Mouse (Mus musculus) lung, embryonic 16.5 days (tissue): ENCODE measurements at regions not wholly inside any gene's neighbourhood (a gene's known extent, or its start where the extent isn't known, plus 50 kb on each side); places are given as distances from the start of the nearest gene placed in this dataset.

Experiments
- ATAC-seq: fragments of 200-750 bp; cut with Nextera tagmentation; 2 replicates; pipeline ENCODE4 v1.8.0; 2017; ENCODE audit warnings: low read depth, mild to moderate bottlenecking, moderate library complexity
- H3K27ac ChIP-seq: fragments of 300-500 bp; sonication (generic); 2 replicates; pipeline ENCODE4 v1.5.1; 2014; ENCODE audit warnings: mild to moderate bottlenecking, control low read depth, low read length
- H3K27me3 ChIP-seq: fragments of 300-500 bp; sonication (generic); 2 replicates; pipeline ENCODE4 v1.6.1; 2014; ENCODE audit warnings: low read depth, low read length, mixed read lengths; ENCODE audit not compliant: control insufficient read depth, insufficient read depth
- H3K36me3 ChIP-seq: fragments of 300-500 bp; sonication (generic); 2 replicates; pipeline ENCODE4 v1.6.1; 2014; ENCODE audit warnings: low read length; ENCODE audit not compliant: control insufficient read depth, insufficient read depth
- H3K4me1 ChIP-seq: fragments of 300-500 bp; sonication (generic); replicated peaks from 2 replicates; pipeline ENCODE4 v1.6.1; 2014; ENCODE audit warnings: low read length, mixed read lengths; ENCODE audit not compliant: control insufficient read depth, insufficient read depth
- H3K4me2 ChIP-seq: fragments of 300-500 bp; sonication (generic); 2 replicates; pipeline ENCODE4 v1.6.1; 2014; ENCODE audit warnings: low read depth, low read length, control low read depth
- H3K4me3 ChIP-seq: fragments of 300-500 bp; sonication (generic); 2 replicates; pipeline ENCODE4 v1.5.1; 2014; ENCODE audit warnings: mild to moderate bottlenecking, low read length, control low read depth
- H3K9ac ChIP-seq: fragments of 300-500 bp; sonication (generic); 2 replicates; pipeline ENCODE4 v1.6.1; 2014; ENCODE audit warnings: low read length, control low read depth
- H3K9me3 ChIP-seq: fragments of 300-500 bp; sonication (generic); 2 replicates; pipeline ENCODE4 v1.6.1; 2016; ENCODE audit warnings: low read length; ENCODE audit not compliant: control insufficient read depth
- WGBS: fragments of 180-500 bp; shearing (Covaris S2); extraction: QIAGEN DNeasy Blood & Tissue Kit; methylation state at CpG from one replicate; pipeline ENCODE4 v1.1.7; 2014; 5-methylcytosine and 5-hydroxymethylcytosine counted together

DNA sequence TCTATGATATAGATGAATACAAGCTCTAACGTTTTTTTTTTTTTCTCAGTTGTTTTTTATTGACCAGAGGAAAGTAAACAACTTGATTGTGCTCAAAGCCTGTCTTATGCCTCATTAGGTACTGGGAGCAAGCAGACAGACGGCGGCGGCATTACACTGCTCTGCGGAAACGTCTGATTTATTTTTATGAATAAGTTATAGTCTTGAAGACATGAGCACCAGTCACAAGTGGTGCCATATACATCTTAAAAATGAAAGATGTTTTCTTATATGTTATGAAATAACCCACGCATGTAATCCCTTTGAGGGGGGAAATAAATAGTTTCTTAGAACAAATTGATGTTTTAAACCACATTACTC is 177.1 kb downstream of the Nup35 start:
- Histone ChIP-seq H3K27me3 (no peaks in the 10 kb centered on the region), H3K9ac (no peak overlapping the region), H3K4me3 (no peak overlapping the region), H3K9me3 (no peaks in the 10 kb centered on the region), H3K4me1 (0 out of 2 replicates have a peak, but pooled peaks cover 6% of the 10 kb centered on the region), H3K27ac (no peak overlapping the region), H3K4me2 (no peak overlapping the region), H3K36me3 (no peaks in the 10 kb centered on the region)
- ATAC-seq, result no peak
- 62% methylated on average over 7 of the region's 7 CpGs for WGBS

DNA sequence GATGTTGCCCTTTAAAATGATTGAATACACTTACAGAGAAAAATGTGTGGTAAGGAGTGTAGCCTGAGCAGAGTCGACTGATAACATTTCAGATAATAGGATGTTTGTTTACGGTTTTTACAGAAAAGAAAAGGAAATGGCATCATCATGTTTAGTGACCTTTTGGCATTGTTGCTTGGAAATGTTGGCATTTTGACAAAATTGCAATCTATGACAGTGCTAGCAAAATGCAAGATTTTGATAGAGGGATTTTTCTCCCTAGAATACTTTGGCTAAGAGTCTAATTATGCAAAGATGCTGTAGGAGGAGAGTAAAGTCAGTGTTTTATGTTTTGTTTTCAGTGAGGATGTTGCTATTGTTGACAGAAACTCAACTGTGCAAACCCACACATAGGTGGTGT is 202.2 kb downstream of the Nup35 start:
- ATAC-seq, result no peak
- no peaks in the 10 kb centered on the region for H3K4me1 ChIP-seq
- H3K27me3 ChIP-seq, result no peaks in the 10 kb centered on the region
- H3K9me3 ChIP-seq, result no peaks in the 10 kb centered on the region
- no peak overlapping the region for H3K27ac ChIP-seq
- no peak overlapping the region for H3K4me2 ChIP-seq
- H3K4me3 ChIP-seq, result no peak overlapping the region
- H3K9ac ChIP-seq, result no peak overlapping the region
- WGBS, result 26% methylated on average over 2 of the region's 2 CpGs
- no peaks in the 10 kb centered on the region for H3K36me3 ChIP-seq

DNA sequence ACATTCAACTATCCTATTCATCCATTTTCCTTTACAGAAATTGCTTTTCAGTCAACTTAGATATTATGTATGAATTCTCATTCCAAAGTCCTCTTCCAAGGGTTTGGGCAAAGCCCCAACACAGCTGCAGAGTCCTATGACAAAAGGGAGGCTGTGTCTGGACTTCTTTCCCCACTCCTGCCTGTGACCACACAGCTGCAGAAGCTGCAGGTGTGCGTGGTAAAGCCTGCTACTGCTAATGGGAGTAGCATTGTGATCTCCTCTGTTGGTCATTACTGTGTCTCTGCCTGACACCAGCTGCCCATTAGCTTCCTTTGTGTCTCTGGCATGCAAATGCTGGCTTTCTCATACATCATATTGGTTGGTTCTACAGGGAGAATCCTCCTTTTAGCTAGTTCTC is 234.0 kb downstream of the Nup35 start:
- H3K36me3 ChIP-seq, result no peaks in the 10 kb centered on the region

DNA sequence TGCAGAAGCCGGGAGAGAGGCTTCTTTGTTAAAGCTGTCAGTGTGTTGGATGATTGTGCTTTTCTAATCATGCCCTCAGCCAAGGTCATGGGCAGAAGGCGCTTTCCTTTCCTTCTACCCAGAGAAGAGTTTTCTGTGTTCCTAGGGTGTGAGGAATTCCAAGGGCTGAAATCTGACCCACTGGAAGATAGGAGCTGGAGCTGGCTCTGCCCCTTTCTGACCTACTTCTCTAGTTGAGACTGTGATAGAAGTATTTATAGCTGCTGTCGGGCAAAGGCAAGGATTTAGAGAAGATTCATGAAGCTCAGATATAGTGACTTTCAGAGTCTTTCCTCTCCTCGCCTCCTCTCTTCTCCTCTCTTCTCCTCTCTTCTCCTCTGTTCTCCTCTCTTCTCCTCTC is 238.2 kb downstream of the Nup35 start:
- Histone ChIP-seq H3K36me3 (no peaks in the 10 kb centered on the region), H3K4me2 (no peak overlapping the region), H3K9ac (no peak overlapping the region), H3K27ac (no peak overlapping the region), H3K4me1 (no peaks in the 10 kb centered on the region), H3K27me3 (no peaks in the 10 kb centered on the region), H3K9me3 (no peaks in the 10 kb centered on the region), H3K4me3 (no peak overlapping the region)
- no peak for ATAC-seq
- 27% methylated on average over 4 of the region's 4 CpGs for WGBS

More for the DNA sequence above, 234.0 kb downstream of the Nup35 start:
- Histone ChIP-seq H3K4me1 (no peaks in the 10 kb centered on the region), H3K9ac (no peak overlapping the region), H3K9me3 (no peaks in the 10 kb centered on the region), H3K4me2 (no peak overlapping the region), H3K4me3 (no peak overlapping the region), H3K27me3 (no peaks in the 10 kb centered on the region), H3K27ac (no peak overlapping the region)
- no peak for ATAC-seq
- 68% methylated on average over 1 of the region's 1 CpGs for WGBS

DNA sequence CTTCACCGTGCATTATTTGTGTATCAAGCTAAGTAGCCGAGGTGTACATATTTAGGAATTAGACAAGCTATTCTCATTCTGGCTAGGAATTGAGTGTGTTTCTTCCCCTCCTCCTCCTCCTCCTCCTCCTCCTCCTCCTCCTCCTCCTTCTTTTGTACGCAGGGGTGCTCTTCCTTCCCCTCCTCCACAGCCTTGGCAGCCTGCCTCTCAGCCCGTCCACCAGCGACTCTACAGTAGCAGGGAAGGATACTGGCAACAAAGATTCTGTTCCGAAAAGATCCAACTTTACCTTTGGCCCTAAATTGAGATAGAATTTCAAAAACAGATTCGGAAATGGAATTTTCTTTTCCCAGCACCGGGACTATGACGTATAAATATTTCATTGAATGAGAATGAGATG is 253.0 kb downstream of the Nup35 start:
- no peaks in the 10 kb centered on the region for H3K4me1 ChIP-seq
- no peak overlapping the region for H3K4me2 ChIP-seq
- no peaks in the 10 kb centered on the region for H3K9me3 ChIP-seq
- no peaks in the 10 kb centered on the region for H3K36me3 ChIP-seq
- no peak overlapping the region for H3K27ac ChIP-seq
- no peak for ATAC-seq
- no peaks in the 10 kb centered on the region for H3K27me3 ChIP-seq
- 57% methylated on average over 8 of the region's 9 CpGs for WGBS
- no peak overlapping the region for H3K4me3 ChIP-seq
- no peak overlapping the region for H3K9ac ChIP-seq

DNA sequence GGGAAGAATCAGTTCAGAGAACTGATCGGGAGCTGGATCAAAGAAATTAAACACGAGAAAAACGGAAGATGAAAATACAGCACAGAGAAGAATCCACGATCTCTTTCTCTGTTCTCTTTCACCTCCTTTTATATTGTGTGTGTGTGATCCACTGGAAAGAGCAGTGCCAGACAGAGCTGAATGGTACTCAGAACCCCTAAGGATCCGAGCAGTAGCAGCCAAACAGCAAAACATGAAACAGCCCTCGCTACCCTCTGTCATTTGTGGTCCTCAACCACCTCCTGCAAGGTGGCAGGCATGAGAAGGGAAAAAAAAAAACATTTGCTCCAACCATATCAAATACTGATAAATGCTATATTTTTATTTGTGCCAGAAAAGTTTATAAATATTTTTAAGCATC is 253.4 kb downstream of the Nup35 start:
- no peaks in the 10 kb centered on the region for H3K27me3 ChIP-seq
- 65% methylated on average over 6 of the region's 6 CpGs for WGBS
- no peak overlapping the region for H3K27ac ChIP-seq
- no peaks in the 10 kb centered on the region for H3K9me3 ChIP-seq
- H3K4me2 ChIP-seq, result no peak overlapping the region
- no peak for ATAC-seq
- no peaks in the 10 kb centered on the region for H3K4me1 ChIP-seq
- H3K9ac ChIP-seq, result no peak overlapping the region
- H3K36me3 ChIP-seq, result no peaks in the 10 kb centered on the region
- H3K4me3 ChIP-seq, result no peak overlapping the region

DNA sequence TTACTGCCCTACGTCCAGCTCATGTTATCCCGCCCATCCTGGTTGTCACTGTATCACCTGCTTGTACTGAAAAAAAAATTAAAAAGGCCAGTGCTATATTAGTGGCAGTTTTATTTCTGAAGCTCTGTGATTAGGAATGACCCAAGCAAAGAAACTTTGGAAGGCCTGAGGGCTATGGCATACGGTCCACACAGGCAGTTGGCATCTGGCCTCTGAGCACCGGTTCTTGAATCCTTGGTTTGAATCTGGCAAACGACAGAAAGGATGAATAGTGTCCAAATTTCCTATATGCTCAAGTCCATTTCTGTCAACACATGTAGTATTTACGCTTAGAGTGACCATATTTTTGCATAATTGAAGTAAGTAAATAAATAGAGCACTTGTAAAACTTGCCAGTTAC is 254.3 kb downstream of the Nup35 start:
- no peaks in the 10 kb centered on the region for H3K36me3 ChIP-seq
- no peak overlapping the region for H3K4me2 ChIP-seq
- no peaks in the 10 kb centered on the region for H3K4me1 ChIP-seq
- no peak overlapping the region for H3K9ac ChIP-seq
- WGBS, result 81% methylated on average over 6 of the region's 6 CpGs
- no peak overlapping the region for H3K4me3 ChIP-seq
- ATAC-seq, result no peak
- no peak overlapping the region for H3K27ac ChIP-seq
- H3K27me3 ChIP-seq, result no peaks in the 10 kb centered on the region
- no peaks in the 10 kb centered on the region for H3K9me3 ChIP-seq

DNA sequence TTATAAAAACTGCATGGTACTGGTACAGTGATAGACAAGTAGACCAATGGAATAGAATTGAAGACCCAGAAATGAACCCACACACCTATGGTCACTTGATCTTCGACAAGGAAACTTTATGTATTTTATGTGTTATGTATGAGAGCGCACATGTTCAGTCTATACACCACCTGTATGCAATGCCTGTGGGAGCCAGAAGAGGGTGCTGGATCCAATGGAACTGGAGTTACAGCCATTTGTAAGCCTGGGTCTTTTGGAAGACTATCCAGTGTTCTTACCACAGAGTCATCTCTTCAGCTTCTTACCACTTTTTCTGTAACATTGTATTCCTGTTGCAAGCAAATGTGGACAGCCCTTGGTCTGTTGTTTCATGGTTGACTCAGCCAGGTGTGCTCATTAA is 261.4 kb downstream of the Nup35 start:
- H3K27ac ChIP-seq, result no peak overlapping the region
- no peaks in the 10 kb centered on the region for H3K9me3 ChIP-seq
- no peaks in the 10 kb centered on the region for H3K27me3 ChIP-seq
- H3K9ac ChIP-seq, result no peak overlapping the region
- WGBS, result 81% methylated on average over 2 of the region's 2 CpGs
- no peaks in the 10 kb centered on the region for H3K36me3 ChIP-seq
- H3K4me2 ChIP-seq, result no peak overlapping the region
- H3K4me3 ChIP-seq, result no peak overlapping the region
- ATAC-seq, result no peak
- H3K4me1 ChIP-seq, result no peaks in the 10 kb centered on the region

DNA sequence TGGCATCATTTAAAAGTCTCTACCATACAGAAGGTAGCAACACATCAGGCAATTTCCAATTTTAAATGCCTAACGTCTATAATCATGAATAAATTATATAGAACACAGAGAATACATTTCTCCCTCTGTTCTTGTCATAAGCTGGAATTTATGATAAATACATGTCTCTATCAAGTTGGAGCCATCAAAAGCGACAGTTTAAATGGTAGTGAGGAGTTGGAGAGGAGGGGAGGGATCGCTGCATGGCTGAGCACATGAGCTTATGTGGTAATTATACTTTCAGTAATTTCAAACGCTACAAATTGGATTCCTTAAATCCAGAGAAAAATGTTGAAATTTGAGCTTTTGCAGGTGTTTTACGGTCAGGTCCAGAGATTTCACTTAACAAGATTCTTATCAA is 267.2 kb downstream of the Nup35 start:
- no peak overlapping the region for H3K27ac ChIP-seq
- H3K4me3 ChIP-seq, result no peak overlapping the region
- H3K36me3 ChIP-seq, result no peaks in the 10 kb centered on the region
- no peak overlapping the region for H3K4me2 ChIP-seq
- no peaks in the 10 kb centered on the region for H3K27me3 ChIP-seq
- 74% methylated on average over 5 of the region's 5 CpGs for WGBS
- no peak overlapping the region for H3K9ac ChIP-seq
- H3K4me1 ChIP-seq, result no peaks in the 10 kb centered on the region
- ATAC-seq, result no peak
- no peaks in the 10 kb centered on the region for H3K9me3 ChIP-seq

DNA sequence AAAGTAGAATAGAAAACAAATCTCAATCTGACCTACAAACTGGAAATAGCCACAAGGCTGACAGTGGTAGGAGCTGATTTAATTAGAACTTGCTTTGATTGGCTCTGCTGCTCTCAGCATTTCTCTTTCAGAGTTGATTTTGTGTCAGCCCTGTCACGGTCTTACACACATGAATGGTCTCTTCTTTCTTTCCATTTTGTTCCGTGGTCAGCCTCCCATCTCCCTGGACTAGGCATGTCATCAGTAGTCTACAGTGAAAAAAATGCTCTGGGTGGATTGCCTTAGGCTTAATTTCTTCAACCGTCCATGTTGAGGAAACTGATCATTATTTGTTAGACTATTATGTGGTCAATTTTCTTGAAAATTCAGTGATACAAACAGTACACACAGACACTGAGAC is 285.0 kb downstream of the Nup35 start:
- H3K4me1 ChIP-seq, result no peaks in the 10 kb centered on the region
- no peaks in the 10 kb centered on the region for H3K9me3 ChIP-seq
- H3K9ac ChIP-seq, result no peak overlapping the region
- no peak overlapping the region for H3K27ac ChIP-seq
- ATAC-seq, result no peak
- H3K27me3 ChIP-seq, result no peaks in the 10 kb centered on the region
- no peak overlapping the region for H3K4me2 ChIP-seq
- H3K36me3 ChIP-seq, result no peaks in the 10 kb centered on the region
- H3K4me3 ChIP-seq, result no peak overlapping the region
- 86% methylated on average over 3 of the region's 3 CpGs for WGBS
